Mouse (Mus musculus): ENCODE data around the gene Pxdc1. TPM values are rescaled to one million over a fixed set of nuclear protein-coding genes. Genes with fewer than 3 reads are reported as not detected.

The Pxdc1 gene
- total RNA-seq, 2 experiments from 2014 or later = 3.9 to 5.9 TPM

GRCm38 (mm10) chr13:34607079-34607478, 46.2 kb downstream of the Pxdc1 start:
- intact Hi-C loops (cut with DNase I) = no loop called here
- DNase-seq = no peak

- intact Hi-C loops (cut with DNase I) = no loop called here
- no peak for DNase-seq
These were observed 47.4 kb downstream of the Pxdc1 start for GRCm38 (mm10) chr13:34605884-34606283.

GRCm38 (mm10) chr13:34605206-34605605, 48.1 kb downstream of the Pxdc1 start:
- DNase-seq = no peak
- intact Hi-C loops (cut with DNase I) = no loop called here

- intact Hi-C loops (cut with DNase I) = no loop called here
- no peak for DNase-seq
These were observed 48.9 kb downstream of the Pxdc1 start for GRCm38 (mm10) chr13:34604406-34604805.

- no peak for DNase-seq
- intact Hi-C loops (cut with DNase I) = no loop called here
These were observed 50.5 kb downstream of the Pxdc1 start for GRCm38 (mm10) chr13:34602757-34603156.

- intact Hi-C loops (cut with DNase I) = no loop called here
- DNase-seq = no peak
These were observed 56.5 kb downstream of the Pxdc1 start for GRCm38 (mm10) chr13:34596797-34597196.

Other genes with a start within 250 kb of the Pxdc1 start
- gene Fam50b, start 81.4 kb upstream of the Pxdc1 start, total RNA-seq (2021) = not detected
- 10 to 100 TPM; 22.8 to 26.5 TPM for gene Prpf4b, start 221.8 kb upstream of the Pxdc1 start, total RNA-seq (2021)